Mouse (Mus musculus) C2C12 (cell line): Measurements from ENCODE around the gene Gm29609.
A peak's percentile ranks its signal among the peaks of the same experiment; 100 is the strongest.

Source experiments
- CTCF ChIP-seq: IDR thresholded peaks from one replicate; pipeline ENCODE4 v1.5.1; 2011; ENCODE audit not compliant: control insufficient read depth, insufficient read depth, insufficient read length
- FOSL1 ChIP-seq: IDR thresholded peaks from one replicate; pipeline ENCODE4 v1.8.0; 2011; ENCODE audit warnings: mild to moderate bottlenecking, low read length; ENCODE audit not compliant: poor library complexity, insufficient read depth, severe bottlenecking
- MAX ChIP-seq: IDR thresholded peaks from one replicate; pipeline ENCODE4 v1.6.1; 2011; ENCODE audit warnings: mild to moderate bottlenecking, control low read depth
- MYOD1 ChIP-seq: IDR thresholded peaks from one replicate; pipeline ENCODE4 v1.6.1; 2011; ENCODE audit warnings: low read depth; ENCODE audit not compliant: control insufficient read depth, insufficient read length
- USF1 ChIP-seq: IDR thresholded peaks from one replicate; pipeline ENCODE4 v1.6.1; 2011; ENCODE audit warnings: low read depth, mild to moderate bottlenecking, control low read depth, moderate library complexity

- peak; percentile 20 for TF ChIP-seq CTCF
- TF ChIP-seq MAX, result peak; percentile 45
- TF ChIP-seq FOSL1, result no peak
- TF ChIP-seq USF1, result no peak
- no peak for TF ChIP-seq MYOD1
These were observed 84.7 kb downstream of the Gm29609 start for GRCm38 (mm10) chr5:31094799-31095691.
